Mouse (Mus musculus) fibroblast of lung, adult 2 months (primary cell): Measurements from ENCODE around the gene Odc1.
A peak's percentile ranks its signal among the peaks of the same experiment; 100 is the strongest.
"Not testable (repeated sequence)": the region's sequence is repeated elsewhere in the genome, so short reads cannot be mapped to it uniquely, and the experiment has no call there.

Source experiments
- DNase-seq: peaks from one replicate; pipeline ENCODE4 v3.0.0-alpha.2; 2011; ENCODE audit warnings: low read depth

Gene Odc1

GRCm38 (mm10) chr12:17544209-17545106 lies at the start of gene Odc1:
Gene Odc1, plus strand, starts transcription at chr12:17544794.
- DNase-seq = peak; percentile 79

GRCm38 (mm10) chr12:17494809-17495208 lies 49.8 kb upstream of the Odc1 start:
- DNase-seq = no peak

- no peak for DNase-seq
These were observed 48.6 kb upstream of the Odc1 start for GRCm38 (mm10) chr12:17495858-17496451.

GRCm38 (mm10) chr12:17505620-17506074 lies 38.9 kb upstream of the Odc1 start:
- DNase-seq = no peak

- DNase-seq = no peak
These were observed 38.2 kb upstream of the Odc1 start for GRCm38 (mm10) chr12:17506117-17506993.

GRCm38 (mm10) chr12:17506994-17507542 lies 37.5 kb upstream of the Odc1 start:
- no peak for DNase-seq

- no peak for DNase-seq
These were observed 35.3 kb upstream of the Odc1 start for GRCm38 (mm10) chr12:17509310-17509709.

GRCm38 (mm10) chr12:17510158-17510557 lies 34.4 kb upstream of the Odc1 start:
- peak; percentile 77 for DNase-seq

- DNase-seq = no peak
These were observed 33.6 kb upstream of the Odc1 start for GRCm38 (mm10) chr12:17511019-17511418.

- no peak for DNase-seq
These were observed 15.4 kb upstream of the Odc1 start for GRCm38 (mm10) chr12:17529180-17529579.

- no peak for DNase-seq
These were observed 14.9 kb upstream of the Odc1 start for GRCm38 (mm10) chr12:17529726-17530125.

GRCm38 (mm10) chr12:17530825-17531224 lies 13.8 kb upstream of the Odc1 start:
- no peak for DNase-seq

GRCm38 (mm10) chr12:17536222-17536621 lies 8.4 kb upstream of the Odc1 start:
- no peak for DNase-seq

GRCm38 (mm10) chr12:17537147-17537546 lies 7.4 kb upstream of the Odc1 start:
- no peak for DNase-seq

GRCm38 (mm10) chr12:17538087-17538486 lies 6.5 kb upstream of the Odc1 start:
- no peak for DNase-seq

- DNase-seq = no peak
These were observed 5.6 kb upstream of the Odc1 start for GRCm38 (mm10) chr12:17539041-17539440.

GRCm38 (mm10) chr12:17540040-17540552 lies 4.5 kb upstream of the Odc1 start:
- DNase-seq = no peak

- no peak for DNase-seq
These were observed 545 bp downstream of the Odc1 start for GRCm38 (mm10) chr12:17545107-17545571.

- no peak for DNase-seq
These were observed 1.3 kb downstream of the Odc1 start for GRCm38 (mm10) chr12:17545884-17546283.

- DNase-seq = not testable (repeated sequence)
These were observed 3.0 kb downstream of the Odc1 start for GRCm38 (mm10) chr12:17547552-17547951.

- no peak for DNase-seq
These were observed 3.9 kb downstream of the Odc1 start for GRCm38 (mm10) chr12:17548505-17548904.

- not testable (repeated sequence) for DNase-seq
These were observed 4.8 kb downstream of the Odc1 start for GRCm38 (mm10) chr12:17549421-17549820.
